Mouse (Mus musculus) stomach, postnatal 0 days (tissue): ENCODE data around the gene Actr3.

ENCODE experiments used
- CTCF ChIP-seq: IDR thresholded peaks from 2 replicates; pipeline ENCODE4 v1.5.1; 2016; ENCODE audit warnings: antibody characterized with exemption, low read depth, mild to moderate bottlenecking, moderate library complexity
- EP300 ChIP-seq: optimal IDR thresholded peaks from 2 replicates; pipeline ENCODE3; 2016; ENCODE audit warnings: antibody characterized with exemption

GRCm38 (mm10) chr1:125419906-125420305 lies 15.6 kb downstream of the Actr3 start:
- TF ChIP-seq EP300 (no peak), CTCF (no peak)
